Mouse (Mus musculus) cortical plate, adult 2 months (tissue): ENCODE data around the gene Card6.

ENCODE experiments used
- CTCF ChIP-seq: fragments of 200-500 bp; IDR thresholded peaks from 2 replicates; pipeline ENCODE4 v1.5.1; 2011; ENCODE audit warnings: mild to moderate bottlenecking, control low read depth, low read length; ENCODE audit not compliant: insufficient read depth; ENCODE audit errors: extremely low read depth
- POLR2A ChIP-seq: fragments of 200-500 bp; IDR thresholded peaks from 2 replicates; pipeline ENCODE4 v1.6.1; 2011; ENCODE audit warnings: mild to moderate bottlenecking, low read length, control low read depth; ENCODE audit not compliant: insufficient read depth; ENCODE audit errors: extremely low read depth

GRCm38 (mm10) chr15:5134945-5135483, 26.7 kb upstream of the Card6 start:
- TF ChIP-seq CTCF (no peak), POLR2A (no peak)
